Mouse (Mus musculus) intestine, embryonic 16.5 days (tissue): ENCODE measurements at regions not wholly inside any gene's neighbourhood (a gene's known extent, or its start where the extent isn't known, plus 50 kb on each side); places are given as distances from the start of the nearest gene placed in this dataset.

Experiments used
- ATAC-seq: fragments of 200-750 bp; cut with Nextera tagmentation; 2 replicates; pipeline ENCODE4 v1.8.0; 2017; ENCODE audit warnings: moderate TSS enrichment, moderate library complexity
- H3K27ac ChIP-seq: fragments of 300-500 bp; sonication (generic); 2 replicates; pipeline ENCODE4 v1.5.1; 2014; ENCODE audit warnings: mild to moderate bottlenecking, low read length
- H3K27me3 ChIP-seq: fragments of 300-500 bp; sonication (generic); replicated peaks from 2 replicates; pipeline ENCODE4 v1.6.1; 2014; ENCODE audit warnings: low read length, control low read depth, mixed read lengths; ENCODE audit not compliant: control insufficient read depth, insufficient read depth
- H3K36me3 ChIP-seq: fragments of 300-500 bp; sonication (generic); 2 replicates; pipeline ENCODE4 v1.6.1; 2014; ENCODE audit warnings: low read length, control low read depth; ENCODE audit not compliant: control insufficient read depth, insufficient read depth
- H3K4me1 ChIP-seq: fragments of 300-500 bp; sonication (generic); 2 replicates; pipeline ENCODE4 v1.6.1; 2014; ENCODE audit warnings: low read length, control low read depth, mixed read lengths; ENCODE audit not compliant: control insufficient read depth, insufficient read depth
- H3K4me2 ChIP-seq: fragments of 300-500 bp; sonication (generic); 2 replicates; pipeline ENCODE4 v1.6.1; 2014; ENCODE audit warnings: low read depth, low read length, control low read depth
- H3K4me3 ChIP-seq: fragments of 300-500 bp; sonication (generic); 2 replicates; pipeline ENCODE4 v1.5.1; 2014; ENCODE audit warnings: mild to moderate bottlenecking, low read length
- H3K9ac ChIP-seq: fragments of 300-500 bp; sonication (generic); 2 replicates; pipeline ENCODE4 v1.6.1; 2014; ENCODE audit warnings: low read depth, low read length
- H3K9me3 ChIP-seq: fragments of 300-500 bp; sonication (generic); 2 replicates; pipeline ENCODE4 v1.6.1; 2016; ENCODE audit warnings: low read length, control low read depth; ENCODE audit not compliant: control insufficient read depth
- WGBS: fragments of 180-500 bp; shearing (Covaris S2); extraction: QIAGEN DNeasy Blood & Tissue Kit; methylation state at CpG from one replicate; pipeline ENCODE4 v1.1.7; 2014; 5-methylcytosine and 5-hydroxymethylcytosine counted together

DNA sequence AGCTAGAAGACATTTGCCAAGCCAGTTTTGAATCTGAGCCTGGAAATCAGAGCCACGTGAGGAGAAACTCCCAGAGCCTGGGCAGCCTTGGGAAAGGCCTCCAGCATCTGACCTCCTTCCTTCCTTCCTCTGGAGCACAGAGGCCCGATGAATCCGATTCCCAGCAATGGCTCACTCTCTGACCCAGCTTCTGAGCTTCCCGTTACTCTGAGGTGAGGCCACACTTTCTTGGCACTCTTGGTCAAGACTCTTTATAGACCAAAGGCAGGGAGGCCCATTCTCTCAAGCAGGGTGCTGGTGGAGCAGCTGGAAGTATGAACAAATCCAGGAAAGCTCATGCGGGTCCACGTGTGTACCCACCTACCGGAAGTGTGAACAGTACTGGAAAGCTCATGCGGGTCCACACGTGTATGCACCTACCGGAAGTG lies 71.6 kb upstream of the Galnt15 start:
- H3K4me3 ChIP-seq = no peak overlapping the region
- no peaks in the 10 kb centered on the region for H3K9me3 ChIP-seq
- WGBS = 88% methylated on average over 10 of the region's 10 CpGs
- H3K27ac ChIP-seq = no peak overlapping the region
- H3K27me3 ChIP-seq = no peaks in the 10 kb centered on the region
- H3K36me3 ChIP-seq = no peaks in the 10 kb centered on the region
- H3K4me1 ChIP-seq = no peaks in the 10 kb centered on the region
- ATAC-seq = no peak
- no peak overlapping the region for H3K4me2 ChIP-seq
- no peak overlapping the region for H3K9ac ChIP-seq

GRCm38 (mm10) chr14:31960201-31960854 lies 68.5 kb upstream of the Galnt15 start:
- Histone ChIP-seq H3K27ac (no peak overlapping the region), H3K9me3 (no peaks in the 10 kb centered on the region), H3K27me3 (no peaks in the 10 kb centered on the region), H3K4me3 (no peak overlapping the region), H3K9ac (no peak overlapping the region), H3K4me1 (peaks cover 11% of the 10 kb centered on the region; the same call in 1 of the 2 replicates), H3K4me2 (no peak overlapping the region), H3K36me3 (no peaks in the 10 kb centered on the region)
- no peak for ATAC-seq
- 73% methylated on average over 9 of the region's 9 CpGs for whole genome bisulfite sequencing

DNA sequence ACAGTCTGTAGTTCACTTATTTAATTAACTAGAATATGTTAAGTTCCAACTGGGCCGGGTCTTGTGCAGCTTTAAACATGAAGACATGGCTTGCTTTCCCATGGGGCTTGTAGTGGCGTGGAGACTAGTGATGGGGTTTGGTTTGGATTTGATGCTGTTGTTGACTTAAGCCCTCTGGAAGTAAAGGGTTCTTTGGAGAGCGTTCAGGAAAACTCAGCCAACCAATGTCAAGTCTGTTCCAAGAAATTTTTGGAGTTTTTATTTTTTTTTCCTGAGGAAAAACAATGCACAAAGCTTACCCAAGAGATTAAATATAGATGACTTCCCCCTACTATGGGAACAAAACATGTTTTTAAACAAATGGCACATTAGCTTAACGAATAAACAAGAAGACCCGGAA lies 67.3 kb upstream of the Galnt15 start:
- H3K27me3 ChIP-seq = no peaks in the 10 kb centered on the region
- no peaks in the 10 kb centered on the region for H3K9me3 ChIP-seq
- 85% methylated on average over 5 of the region's 5 CpGs for WGBS
- no peak overlapping the region for H3K9ac ChIP-seq
- H3K4me1 ChIP-seq = peaks cover 11% of the 10 kb centered on the region; the same call in 1 of the 2 replicates
- H3K36me3 ChIP-seq = no peaks in the 10 kb centered on the region
- no peak overlapping the region for H3K4me2 ChIP-seq
- no peak for ATAC-seq
- no peak overlapping the region for H3K4me3 ChIP-seq
- no peak overlapping the region for H3K27ac ChIP-seq

DNA sequence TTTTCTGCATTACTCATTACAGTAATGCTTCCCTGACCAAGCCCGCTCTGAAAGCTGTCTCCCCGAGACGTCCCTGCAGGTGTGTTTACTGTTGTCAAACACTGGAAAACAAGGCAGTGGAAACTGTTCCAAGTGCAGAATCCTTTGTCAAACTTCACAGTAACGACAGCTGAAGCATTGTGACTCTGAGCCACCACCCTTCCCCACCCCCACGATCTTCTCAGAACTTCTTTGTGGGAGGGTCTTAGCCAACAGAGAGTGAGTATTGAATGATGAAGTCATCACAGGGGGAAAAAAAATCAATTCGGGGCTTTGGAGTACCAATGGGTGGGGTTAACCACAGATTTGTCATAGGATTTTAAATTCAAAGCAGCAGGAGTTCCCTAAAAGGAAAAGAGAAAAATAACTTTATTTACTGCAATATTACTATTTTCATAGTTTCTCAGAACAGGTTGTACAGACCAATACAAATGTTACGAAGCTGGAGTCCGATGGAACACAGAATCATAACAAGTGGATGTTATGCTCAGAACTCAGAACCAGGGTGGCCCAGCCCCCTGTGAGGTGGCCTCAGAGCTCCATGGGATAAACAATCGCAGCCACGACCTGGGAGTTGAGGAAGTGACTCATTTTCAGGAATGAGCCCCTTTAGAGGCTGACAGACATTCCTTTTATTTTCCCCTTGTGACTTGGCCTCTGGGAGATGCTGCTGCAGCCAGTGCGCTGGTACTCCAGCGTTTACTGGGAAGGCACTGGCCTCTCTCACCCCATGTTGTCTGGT lies 65.5 kb upstream of the Galnt15 start:
- no peaks in the 10 kb centered on the region for H3K9me3 ChIP-seq
- 32% methylated on average over 12 of the region's 12 CpGs for WGBS
- H3K27ac ChIP-seq = peak overlapping the region; percentile 11
- H3K4me3 ChIP-seq = no peak overlapping the region
- H3K36me3 ChIP-seq = no peaks in the 10 kb centered on the region
- no peaks in the 10 kb centered on the region for H3K27me3 ChIP-seq
- no peak overlapping the region for H3K9ac ChIP-seq
- H3K4me1 ChIP-seq = peaks cover 11% of the 10 kb centered on the region; the same call in 1 of the 2 replicates
- H3K4me2 ChIP-seq = no peak overlapping the region
- ATAC-seq = peak; percentile 50; the same call in 1 of the 2 replicates

- no peaks in the 10 kb centered on the region for H3K9me3 ChIP-seq
- peak overlapping the region; percentile 11 for H3K27ac ChIP-seq
- no peak overlapping the region for H3K9ac ChIP-seq
- no peaks in the 10 kb centered on the region for H3K36me3 ChIP-seq
- ATAC-seq = no peak
- peaks cover 11% of the 10 kb centered on the region; the same call in 1 of the 2 replicates for H3K4me1 ChIP-seq
- WGBS = 37% methylated on average over 2 of the region's 2 CpGs
- no peak overlapping the region for H3K4me3 ChIP-seq
- no peak overlapping the region for H3K4me2 ChIP-seq
- H3K27me3 ChIP-seq = no peaks in the 10 kb centered on the region
Observed at GRCm38 (mm10) chr14:31964076-31964475, 64.7 kb upstream of the Galnt15 start.

- Histone ChIP-seq H3K4me1 (peaks cover 11% of the 10 kb centered on the region; the same call in 1 of the 2 replicates), H3K27me3 (no peaks in the 10 kb centered on the region), H3K4me3 (no peak overlapping the region), H3K4me2 (no peak overlapping the region), H3K36me3 (no peaks in the 10 kb centered on the region), H3K9me3 (no peaks in the 10 kb centered on the region), H3K27ac (no peak overlapping the region), H3K9ac (no peak overlapping the region)
- WGBS = 87% methylated on average over 4 of the region's 4 CpGs
- no peak for ATAC-seq
Observed at GRCm38 (mm10) chr14:31964831-31965230, 64.0 kb upstream of the Galnt15 start.

- H3K4me2 ChIP-seq = no peak overlapping the region
- no peaks in the 10 kb centered on the region for H3K4me1 ChIP-seq
- no peaks in the 10 kb centered on the region for H3K27me3 ChIP-seq
- H3K4me3 ChIP-seq = no peak overlapping the region
- no peak for ATAC-seq
- 82% methylated on average over 4 of the region's 4 CpGs for WGBS
- no peaks in the 10 kb centered on the region for H3K36me3 ChIP-seq
- H3K27ac ChIP-seq = no peak overlapping the region
- H3K9ac ChIP-seq = no peak overlapping the region
- no peaks in the 10 kb centered on the region for H3K9me3 ChIP-seq
Observed at GRCm38 (mm10) chr14:31969531-31969930, 59.3 kb upstream of the Galnt15 start.

DNA sequence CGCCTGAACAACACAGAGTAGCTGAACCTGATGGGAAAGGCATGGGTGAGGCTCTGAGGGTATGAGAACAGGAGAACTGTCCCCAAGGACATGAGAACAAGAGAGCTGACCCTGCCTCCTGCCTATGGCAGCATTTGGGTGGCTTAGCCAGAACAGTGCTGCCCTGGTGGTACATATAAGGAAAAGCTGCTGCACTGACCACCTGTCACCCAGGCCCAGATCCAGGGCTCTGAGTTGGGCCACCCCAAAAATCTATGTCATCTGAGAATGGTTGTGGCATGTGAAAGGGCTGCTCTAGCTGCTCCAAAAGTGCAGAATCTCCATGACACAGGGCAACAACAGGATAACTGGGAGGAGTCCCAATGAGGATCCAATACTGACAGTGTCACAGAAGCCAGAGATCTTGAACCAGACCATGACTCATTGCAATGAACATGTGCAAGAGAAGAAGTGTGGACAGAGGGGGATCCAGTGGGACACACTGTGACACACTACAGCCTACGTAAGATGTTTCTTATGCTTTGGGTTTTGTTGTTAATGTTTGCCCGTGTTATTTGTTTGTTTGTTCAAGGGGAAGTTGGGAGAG lies 58.5 kb upstream of the Galnt15 start:
- Histone ChIP-seq H3K9me3 (no peaks in the 10 kb centered on the region), H3K4me3 (no peak overlapping the region), H3K27ac (no peak overlapping the region), H3K9ac (no peak overlapping the region), H3K4me1 (no peaks in the 10 kb centered on the region), H3K36me3 (no peaks in the 10 kb centered on the region), H3K4me2 (no peak overlapping the region), H3K27me3 (no peaks in the 10 kb centered on the region)
- no peak for ATAC-seq
- WGBS = 74% methylated on average over 3 of the region's 3 CpGs

GRCm38 (mm10) chr14:31970851-31971250 lies 57.9 kb upstream of the Galnt15 start:
- peak; percentile 77 for ATAC-seq
- no peak overlapping the region for H3K4me2 ChIP-seq
- H3K36me3 ChIP-seq = no peaks in the 10 kb centered on the region
- H3K27ac ChIP-seq = no peak overlapping the region
- H3K9me3 ChIP-seq = no peaks in the 10 kb centered on the region
- WGBS = 88% methylated on average over 9 of the region's 9 CpGs
- H3K9ac ChIP-seq = no peak overlapping the region
- H3K27me3 ChIP-seq = no peaks in the 10 kb centered on the region
- no peak overlapping the region for H3K4me3 ChIP-seq
- H3K4me1 ChIP-seq = no peaks in the 10 kb centered on the region
